Mouse (Mus musculus) midbrain, embryonic 13.5 days (tissue): Measurements from ENCODE around the gene Taf12. TPM values are rescaled to one million over a fixed set of nuclear protein-coding genes. Genes with fewer than 3 reads are reported as not detected.
A peak's percentile ranks its signal among the peaks of the same experiment; 100 is the strongest.

ENCODE experiments used
- ATAC-seq: fragments of 200-750 bp; cut with Nextera tagmentation; 2 replicates; pipeline ENCODE4 v1.8.0; 2017; ENCODE audit warnings: mild to moderate bottlenecking, moderate TSS enrichment, moderate library complexity
- H3K27ac ChIP-seq: fragments of 300-500 bp; sonication (generic); 2 replicates; pipeline ENCODE4 v1.5.1; 2015; ENCODE audit warnings: inconsistent platforms, mild to moderate bottlenecking, moderate library complexity
- H3K27me3 ChIP-seq: fragments of 300-500 bp; sonication (generic); 2 replicates; pipeline ENCODE4 v1.6.1; 2015; ENCODE audit warnings: mild to moderate bottlenecking, inconsistent platforms
- H3K36me3 ChIP-seq: fragments of 300-500 bp; sonication (generic); 2 replicates; pipeline ENCODE4 v1.6.1; 2015; ENCODE audit warnings: mild to moderate bottlenecking, inconsistent platforms
- H3K4me1 ChIP-seq: fragments of 300-500 bp; sonication (generic); replicated peaks from 2 replicates; pipeline ENCODE4 v1.6.1; 2015; ENCODE audit warnings: inconsistent platforms
- H3K4me2 ChIP-seq: fragments of 300-500 bp; sonication (generic); replicated peaks from 2 replicates; pipeline ENCODE4 v1.6.1; 2015; ENCODE audit warnings: moderate library complexity, mild to moderate bottlenecking, inconsistent platforms
- H3K4me3 ChIP-seq: fragments of 300-500 bp; sonication (generic); replicated peaks from 2 replicates; pipeline ENCODE4 v1.5.1; 2015; ENCODE audit warnings: mild to moderate bottlenecking, inconsistent platforms
- H3K9ac ChIP-seq: fragments of 300-500 bp; sonication (generic); replicated peaks from 2 replicates; pipeline ENCODE4 v1.6.1; 2015; ENCODE audit warnings: mild to moderate bottlenecking, inconsistent platforms
- H3K9me3 ChIP-seq: fragments of 300-500 bp; sonication (generic); 2 replicates; pipeline ENCODE4 v1.6.1; 2016; ENCODE audit warnings: mild to moderate bottlenecking, inconsistent platforms
- WGBS: fragments of 180-500 bp; shearing (Covaris S2); methylation state at CpG from one replicate; pipeline ENCODE4 v1.1.7; 2015; 5-methylcytosine and 5-hydroxymethylcytosine counted together
- polyA plus RNA-seq: library from polyadenylated mRNA; unstranded; fragments of >200 nt; fragmentation: Nextera tagmentation; extraction: Ambion mirVana; gene quantifications from 2 replicates; pipeline ENCODE4 v1.2.1, GENCODE M21; 2015

Gene Taf12
- polyA plus RNA-seq = 53.6 and 54.1 TPM in 2 replicates

- WGBS = under 1% methylated on average over 48 of the region's 48 CpGs
These were observed at the start of gene Taf12 for GRCm38 (mm10) chr4:132274156-132274862. Gene Taf12 (plus strand): TSS chr4:132274375.

GRCm38 (mm10) chr4:132230422-132230821 lies 43.8 kb upstream of the Taf12 start:
- Histone ChIP-seq H3K27ac (no peak overlapping the region), H3K9ac (no peak overlapping the region), H3K4me2 (no peak overlapping the region), H3K9me3 (no peaks in the 10 kb centered on the region), H3K36me3 (peaks cover 92% of the 10 kb centered on the region), H3K4me3 (no peak overlapping the region), H3K4me1 (no peaks in the 10 kb centered on the region), H3K27me3 (no peaks in the 10 kb centered on the region)
- ATAC-seq = no peak
- WGBS = 97% methylated on average over 5 of the region's 5 CpGs

More at GRCm38 (mm10) chr4:132274156-132274862, at the start of gene Taf12:
- peak; percentile 89 for ATAC-seq
- H3K9me3 ChIP-seq = no peaks in the 10 kb centered on the region
- 0 out of 2 replicates have a peak, but pooled peaks cover 3% of the 10 kb centered on the region for H3K36me3 ChIP-seq
- peak within 1 kb of the TSS; percentile 91 for H3K27ac ChIP-seq
- peaks cover 27% of the 10 kb centered on the region for H3K4me1 ChIP-seq
- H3K4me3 ChIP-seq = peak within 1 kb of the TSS; percentile 79
- peak within 1 kb of the TSS; percentile 74 for H3K4me2 ChIP-seq
- H3K9ac ChIP-seq = peak within 1 kb of the TSS; percentile 85
- no peaks in the 10 kb centered on the region for H3K27me3 ChIP-seq

- Histone ChIP-seq H3K9me3 (no peaks in the 10 kb centered on the region), H3K9ac (no peak overlapping the region), H3K4me3 (no peak overlapping the region), H3K4me1 (no peaks in the 10 kb centered on the region), H3K4me2 (no peak overlapping the region), H3K36me3 (peaks cover 94% of the 10 kb centered on the region), H3K27ac (no peak overlapping the region), H3K27me3 (no peaks in the 10 kb centered on the region)
- ATAC-seq = no peak
- 94% methylated on average over 8 of the region's 8 CpGs for WGBS
These were observed 39.5 kb upstream of the Taf12 start for GRCm38 (mm10) chr4:132234710-132235109.

GRCm38 (mm10) chr4:132238356-132238755 lies 35.8 kb upstream of the Taf12 start:
- no peaks in the 10 kb centered on the region for H3K27me3 ChIP-seq
- H3K9ac ChIP-seq = no peak overlapping the region
- H3K4me3 ChIP-seq = no peak overlapping the region
- no peaks in the 10 kb centered on the region for H3K9me3 ChIP-seq
- peaks cover 92% of the 10 kb centered on the region for H3K36me3 ChIP-seq
- H3K4me2 ChIP-seq = no peak overlapping the region
- H3K27ac ChIP-seq = no peak overlapping the region
- no peaks in the 10 kb centered on the region for H3K4me1 ChIP-seq
- no peak for ATAC-seq
- WGBS = 92% methylated on average over 4 of the region's 4 CpGs

GRCm38 (mm10) chr4:132240367-132240766 lies 33.8 kb upstream of the Taf12 start:
- no peak for ATAC-seq
- 95% methylated on average over 3 of the region's 3 CpGs for WGBS
- H3K4me2 ChIP-seq = no peak overlapping the region
- H3K4me1 ChIP-seq = no peaks in the 10 kb centered on the region
- H3K36me3 ChIP-seq = peaks cover 82% of the 10 kb centered on the region
- no peak overlapping the region for H3K9ac ChIP-seq
- H3K9me3 ChIP-seq = no peaks in the 10 kb centered on the region
- no peaks in the 10 kb centered on the region for H3K27me3 ChIP-seq
- H3K4me3 ChIP-seq = no peak overlapping the region
- H3K27ac ChIP-seq = no peak overlapping the region

- H3K9me3 ChIP-seq = no peaks in the 10 kb centered on the region
- WGBS = 93% methylated on average over 3 of the region's 3 CpGs
- H3K4me3 ChIP-seq = no peak overlapping the region
- H3K36me3 ChIP-seq = peaks cover 84% of the 10 kb centered on the region
- no peak overlapping the region for H3K9ac ChIP-seq
- no peaks in the 10 kb centered on the region for H3K4me1 ChIP-seq
- H3K4me2 ChIP-seq = no peak overlapping the region
- no peak for ATAC-seq
- H3K27me3 ChIP-seq = no peaks in the 10 kb centered on the region
- H3K27ac ChIP-seq = no peak overlapping the region
These were observed 33.0 kb upstream of the Taf12 start for GRCm38 (mm10) chr4:132241208-132241607.

- Histone ChIP-seq H3K9me3 (no peaks in the 10 kb centered on the region), H3K27me3 (no peaks in the 10 kb centered on the region), H3K4me2 (no peak overlapping the region), H3K4me1 (no peaks in the 10 kb centered on the region), H3K4me3 (no peak overlapping the region), H3K9ac (no peak overlapping the region), H3K27ac (no peak overlapping the region), H3K36me3 (peaks cover 80% of the 10 kb centered on the region)
- no peak for ATAC-seq
- 95% methylated on average over 3 of the region's 3 CpGs for WGBS
These were observed 28.5 kb upstream of the Taf12 start for GRCm38 (mm10) chr4:132245643-132246042.

DNA sequence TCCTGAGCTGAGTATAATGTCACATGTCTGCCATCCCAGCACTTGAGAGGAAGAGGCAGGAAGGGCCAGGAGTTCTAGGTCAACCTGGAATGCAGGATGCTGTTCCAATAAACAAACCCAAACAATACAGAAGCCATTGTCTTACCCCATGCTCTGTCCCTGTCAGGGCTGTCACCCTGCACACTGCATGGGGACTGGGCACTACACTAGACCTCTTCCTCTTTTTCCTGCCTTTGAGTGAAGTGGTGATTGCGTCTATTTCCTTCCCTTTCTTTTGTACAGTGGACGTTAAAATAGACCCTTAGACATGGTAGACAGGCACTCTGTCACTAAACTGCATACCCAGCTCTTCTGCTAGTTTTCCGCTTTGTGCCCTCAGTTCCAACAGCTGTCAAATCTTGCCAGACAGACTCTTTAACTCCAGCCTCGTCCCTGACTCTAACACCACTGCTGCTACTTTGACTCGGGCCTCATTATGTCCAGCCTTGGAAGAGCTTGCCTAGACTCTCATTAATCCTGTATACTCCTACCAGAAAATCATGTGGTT lies 26.7 kb upstream of the Taf12 start:
- no peaks in the 10 kb centered on the region for H3K9me3 ChIP-seq
- no peak for ATAC-seq
- no peak overlapping the region for H3K9ac ChIP-seq
- H3K36me3 ChIP-seq = peaks cover 80% of the 10 kb centered on the region
- no peak overlapping the region for H3K27ac ChIP-seq
- no peak overlapping the region for H3K4me2 ChIP-seq
- no peaks in the 10 kb centered on the region for H3K4me1 ChIP-seq
- no peaks in the 10 kb centered on the region for H3K27me3 ChIP-seq
- WGBS = 88% methylated on average over 5 of the region's 5 CpGs
- no peak overlapping the region for H3K4me3 ChIP-seq

DNA sequence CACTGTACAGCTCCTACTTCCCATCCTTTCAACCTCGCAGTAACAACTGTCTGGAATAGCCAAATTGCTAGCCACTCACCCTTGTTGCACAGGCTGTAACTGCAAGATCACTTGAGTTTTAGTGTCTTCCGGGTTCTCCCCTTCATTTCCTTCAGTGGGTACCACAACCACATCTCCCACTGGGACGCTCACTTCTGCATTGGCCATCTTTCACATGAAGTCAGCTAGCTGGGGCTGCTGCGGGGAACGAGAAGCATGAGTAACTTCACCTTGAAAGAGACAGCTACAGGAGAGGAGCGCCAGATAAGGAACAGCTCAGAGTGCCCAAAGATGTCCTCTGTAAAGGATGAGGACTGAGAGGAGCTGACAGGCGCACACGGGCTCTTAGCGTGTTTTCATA lies 22.6 kb upstream of the Taf12 start:
- Histone ChIP-seq H3K9me3 (no peaks in the 10 kb centered on the region), H3K9ac (no peak overlapping the region), H3K36me3 (peaks cover 53% of the 10 kb centered on the region), H3K27me3 (no peaks in the 10 kb centered on the region), H3K4me3 (no peak overlapping the region), H3K4me2 (no peak overlapping the region), H3K27ac (no peak overlapping the region), H3K4me1 (0 out of 2 replicates have a peak, but pooled peaks cover 5% of the 10 kb centered on the region)
- no peak for ATAC-seq
- 95% methylated on average over 9 of the region's 9 CpGs for WGBS

DNA sequence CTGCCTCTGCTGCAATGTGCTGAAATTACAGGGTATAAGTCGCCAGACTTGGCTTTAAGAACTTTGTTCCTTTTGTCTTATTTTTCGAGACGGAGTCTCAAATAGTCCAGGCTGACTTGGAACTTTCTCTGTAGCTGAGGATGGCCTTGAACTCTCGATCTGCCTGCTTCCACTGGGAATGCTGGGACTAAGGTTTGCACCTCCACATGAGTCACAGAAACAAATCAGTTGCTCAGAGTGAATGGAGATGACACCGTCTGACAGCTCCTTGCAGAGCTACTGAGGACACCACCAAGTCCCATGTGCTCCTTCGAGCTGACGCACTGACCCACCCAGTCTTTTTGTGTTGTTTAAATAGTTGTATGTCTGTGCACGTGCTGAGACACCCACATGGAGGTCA lies 21.0 kb upstream of the Taf12 start:
- Histone ChIP-seq H3K4me3 (no peak overlapping the region), H3K9ac (no peak overlapping the region), H3K9me3 (no peaks in the 10 kb centered on the region), H3K4me1 (0 out of 2 replicates have a peak, but pooled peaks cover 5% of the 10 kb centered on the region), H3K36me3 (peaks cover 40% of the 10 kb centered on the region), H3K27ac (no peak overlapping the region), H3K4me2 (no peak overlapping the region), H3K27me3 (no peaks in the 10 kb centered on the region)
- ATAC-seq = no peak
- WGBS = 91% methylated on average over 8 of the region's 8 CpGs

GRCm38 (mm10) chr4:132253622-132254021 lies 20.6 kb upstream of the Taf12 start:
- no peaks in the 10 kb centered on the region for H3K27me3 ChIP-seq
- H3K4me1 ChIP-seq = 0 out of 2 replicates have a peak, but pooled peaks cover 5% of the 10 kb centered on the region
- 80% methylated on average over 2 of the region's 2 CpGs for WGBS
- peaks cover 35% of the 10 kb centered on the region for H3K36me3 ChIP-seq
- H3K9ac ChIP-seq = no peak overlapping the region
- ATAC-seq = no peak
- no peak overlapping the region for H3K4me3 ChIP-seq
- no peaks in the 10 kb centered on the region for H3K9me3 ChIP-seq
- peak overlapping the region; percentile 10; the same call in 1 of the 2 replicates for H3K27ac ChIP-seq
- no peak overlapping the region for H3K4me2 ChIP-seq

GRCm38 (mm10) chr4:132254986-132255385 lies 19.2 kb upstream of the Taf12 start:
- Histone ChIP-seq H3K4me1 (peaks cover 18% of the 10 kb centered on the region), H3K4me2 (no peak overlapping the region), H3K27ac (no peak overlapping the region), H3K36me3 (peaks cover 23% of the 10 kb centered on the region), H3K27me3 (no peaks in the 10 kb centered on the region), H3K4me3 (no peak overlapping the region), H3K9ac (no peak overlapping the region), H3K9me3 (no peaks in the 10 kb centered on the region)
- 81% methylated on average over 3 of the region's 3 CpGs for WGBS
- no peak for ATAC-seq
